Mouse (Mus musculus): ENCODE results near the gene Cadps.

- TF ChIP-seq CTCF (IDR thresholded peaks at IDR 0.05; ENCODE audit: low read depth) (no peak), EP300 (IDR thresholded peaks at IDR 0.05; ENCODE audit: low read depth) (no peak)
Measured at GRCm38 (mm10) chr14:12607025-12607424, 215.9 kb downstream of the Cadps start.

Data from liver, postnatal 0 days (tissue).